Comparison of ENCODE assay signal across 12 mouse cellular contexts in genomic region chr14:76217178-76217500, GRCm38 (mm10).
DNase-seq lines count a peak whose midpoint lies in the region; ATAC-seq and TF ChIP-seq lines count a peak whose summit lies in the region.
"Had no signal": no experiment of that assay in that cellular context is flagged by ENCODE, and none has a peak within 500 bp of the region (broad histone marks: within the 10 kb centered on the region; RNA-seq: fewer than 3 reads in every experiment).

No protein-coding gene starts in this region.

- no peak overlapping the region for H3K4me3 ChIP-seq in liver, postnatal 0 days (ENCODE audit: low read depth, low read length)
- H3K4me3 ChIP-seq in thymus, adult 2 months (ENCODE audit: control insufficient read depth, insufficient read depth, low read length), result peak overlapping the region; percentile 18
- H3K4me3 ChIP-seq: forebrain, embryonic 15.5 days had no signal

- TF ChIP-seq EP300 in liver, postnatal 0 days (IDR thresholded peaks at IDR 0.05; ENCODE audit: low read depth), result no peak

- TF ChIP-seq POLR2A in thymus, adult 2 months (IDR thresholded peaks at IDR 0.05; ENCODE audit: control insufficient read depth, extremely low read depth, insufficient read depth, low read length, poor library complexity), result no peak

- 35% methylated on average over 9 of the region's 9 CpGs for WGBS in liver, postnatal 0 days (ENCODE audit: insufficient replicate concordance)
- WGBS in thymus, adult 2 months, result 12% methylated on average over 9 of the region's 9 CpGs

- no peak for TF ChIP-seq CTCF in liver, postnatal 0 days (IDR thresholded peaks at IDR 0.05; ENCODE audit: low read depth)
- no peak for TF ChIP-seq CTCF in thymus, adult 2 months (IDR thresholded peaks at IDR 0.05; ENCODE audit: borderline replicate concordance, control insufficient read depth, extremely low read depth, insufficient read depth, low read length, poor library complexity)

- peak; percentile 77 for ATAC-seq in activated CD4-positive, CD25-positive, alpha-beta regulatory T cell, adult 4 months
- ATAC-seq in liver, postnatal 0 days, result no peak
- ATAC-seq: forebrain, embryonic 15.5 days had no signal

- H3K9ac ChIP-seq in liver, postnatal 0 days (replicated peaks), result no peak overlapping the region
- H3K9ac ChIP-seq: forebrain, embryonic 15.5 days had no signal

- no peaks in the 10 kb centered on the region for H3K27me3 ChIP-seq in liver, postnatal 0 days (ENCODE audit: insufficient read depth, low read length)
- H3K27me3 ChIP-seq in thymus, adult 2 months (ENCODE audit: control insufficient read depth, insufficient read depth, low read length), result no peaks in the 10 kb centered on the region
- H3K27me3 ChIP-seq: forebrain, embryonic 15.5 days had no signal

- peak overlapping the region; percentile 33; the same call in 1 of the 2 replicates for H3K4me2 ChIP-seq in liver, postnatal 0 days (ENCODE audit: low read depth, low read length)
- H3K4me2 ChIP-seq: forebrain, embryonic 15.5 days had no signal

- no peaks in the 10 kb centered on the region for H3K36me3 ChIP-seq in liver, postnatal 0 days (replicated peaks; ENCODE audit: insufficient read depth, low read length)
- H3K36me3 ChIP-seq in thymus, adult 2 months (ENCODE audit: control insufficient read depth, insufficient read depth, low read length), result no peaks in the 10 kb centered on the region
- H3K36me3 ChIP-seq: forebrain, embryonic 15.5 days had no signal

- no peak overlapping the region for H3K27ac ChIP-seq in liver, postnatal 0 days (ENCODE audit: low read depth)
- H3K27ac ChIP-seq in thymus, adult 2 months (ENCODE audit: control insufficient read depth, insufficient read depth, low read length), result no peak overlapping the region
- H3K27ac ChIP-seq: forebrain, embryonic 15.5 days had no signal

- no peaks in the 10 kb centered on the region for H3K9me3 ChIP-seq in liver, postnatal 0 days (ENCODE audit: low read length)

- DNase-seq in kidney, adult 9 months, result peak; percentile 20
- DNase-seq in kidney, adult 11 months, result no peak
- DNase-seq in liver, postnatal 0 days, result no peak
- peak; percentile 71 for DNase-seq in thymus, adult 2 months
- DNase-seq in cerebellum, postnatal 4 days (ENCODE audit: low spot score in 2 of 2), result no peak
- DNase-seq in ovary, postnatal 14 days (ENCODE audit: low spot score), result no peak
- no peak for DNase-seq in ovary, postnatal 10 days (ENCODE audit: low spot score)
- DNase-seq: adrenal gland, postnatal 25 days; cerebellum, adult 9-11 months; right cerebral cortex, adult 18-20 months had no signal

- no peaks in the 10 kb centered on the region for H3K4me1 ChIP-seq in liver, postnatal 0 days (ENCODE audit: insufficient read depth)
- H3K4me1 ChIP-seq in thymus, adult 2 months (replicated peaks; ENCODE audit: control insufficient read depth, insufficient read depth, low read length), result peaks cover 6% of the 10 kb centered on the region; the same call in 1 of the 2 replicates

Comparison
In these comparisons a context has a peak if more than half of its experiments do, and no peak if none do; other contexts are left out.
1. DNase-seq: peak in kidney, adult 9 months (single experiment) and thymus, adult 2 months (single experiment); none in kidney, adult 11 months (single experiment), liver, postnatal 0 days (single experiment), cerebellum, postnatal 4 days (0 of 2), ovary, postnatal 14 days (single experiment) and ovary, postnatal 10 days (single experiment).